Mouse (Mus musculus) liver, postnatal 0 days (tissue): ENCODE results near the gene A2ml1.

Experiments used
- CTCF ChIP-seq: sonication (generic); IDR thresholded peaks from 2 replicates; pipeline ENCODE4 v1.5.1; 2016; ENCODE audit warnings: antibody characterized with exemption, low read depth
- EP300 ChIP-seq: IDR thresholded peaks from 2 replicates; pipeline ENCODE4 v1.6.1; 2016; ENCODE audit warnings: antibody characterized with exemption, low read depth, mild to moderate bottlenecking

DNA sequence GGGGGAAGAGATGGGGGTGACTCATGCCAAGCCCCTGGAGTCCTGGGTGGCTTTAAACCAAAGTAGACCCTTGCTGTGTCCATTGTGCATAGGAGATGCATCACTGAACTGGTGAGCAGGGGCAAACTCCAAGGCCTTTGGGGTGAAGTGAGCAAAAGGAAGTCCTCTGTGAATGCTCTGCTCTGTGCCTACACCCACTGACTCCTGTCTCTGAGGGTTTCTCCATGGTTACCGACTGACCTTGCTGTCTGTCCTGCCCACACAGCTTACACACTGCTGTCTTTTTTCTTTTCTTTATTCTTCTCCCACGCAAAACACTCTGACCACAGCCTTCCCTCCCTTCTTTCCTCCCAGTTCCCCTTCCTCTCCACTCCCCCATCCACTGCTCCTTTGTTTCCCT, 41.3 kb upstream of the A2ml1 start:
- TF ChIP-seq CTCF (no peak), EP300 (no peak)
